Mouse (Mus musculus): ENCODE results near the gene Ctnna2.

Gene Ctnna2

GRCm38 (mm10) chr6:77175764-77176163 is 803.7 kb downstream of the Ctnna2 start:
- in situ Hi-C loops (cut with MboI, MseI) = no loop called here

DNA sequence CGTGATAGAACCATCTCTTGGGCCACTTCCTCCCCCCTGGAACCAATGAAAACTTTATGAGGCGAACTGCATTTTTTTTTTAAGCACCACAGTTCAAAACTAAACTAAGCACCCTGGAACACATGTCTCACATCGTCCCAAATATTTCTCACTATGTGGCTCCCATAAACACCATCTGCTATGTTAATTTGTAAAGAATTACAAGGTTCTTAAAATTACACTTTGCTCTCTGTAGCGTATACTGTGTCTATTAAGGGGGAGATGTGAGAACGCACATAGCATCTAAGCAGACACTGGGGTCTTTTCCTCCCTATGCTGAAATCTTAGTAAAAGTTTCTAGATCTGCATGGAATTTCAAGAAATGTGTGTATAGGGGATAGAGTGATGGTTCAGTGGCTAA is 822.5 kb downstream of the Ctnna2 start:
- in situ Hi-C loops (cut with MboI, MseI) = no loop called here

DNA sequence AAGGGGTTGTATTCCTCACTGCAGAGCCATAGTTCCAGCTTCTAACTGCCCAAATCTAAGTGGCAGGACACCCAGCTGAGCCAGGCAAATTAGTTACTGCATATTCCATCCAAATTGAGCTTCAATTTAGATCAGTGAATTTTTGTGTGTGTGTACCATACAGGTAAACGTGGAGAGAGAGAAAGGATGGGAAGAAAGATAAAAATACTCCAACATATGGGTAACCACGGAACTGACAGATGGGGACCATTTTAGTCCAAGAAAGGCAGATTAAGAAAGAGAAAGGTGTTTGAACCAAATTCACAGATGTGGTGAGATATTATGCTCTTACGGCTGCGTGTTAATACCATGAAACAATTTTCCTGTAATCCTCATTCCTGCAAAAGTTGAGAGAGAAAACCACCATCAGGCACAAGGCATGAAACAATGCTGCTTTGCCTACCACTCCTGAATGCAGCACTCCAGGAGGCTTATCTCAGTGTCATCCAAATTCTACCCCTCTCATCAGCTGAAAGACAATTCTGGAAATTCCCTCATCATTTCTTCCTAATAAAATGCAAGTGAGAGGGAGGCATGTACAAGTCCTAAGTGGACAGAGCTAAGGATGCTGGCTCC is 840.1 kb downstream of the Ctnna2 start:
- in situ Hi-C loops (cut with MboI, MseI) = no loop called here

DNA sequence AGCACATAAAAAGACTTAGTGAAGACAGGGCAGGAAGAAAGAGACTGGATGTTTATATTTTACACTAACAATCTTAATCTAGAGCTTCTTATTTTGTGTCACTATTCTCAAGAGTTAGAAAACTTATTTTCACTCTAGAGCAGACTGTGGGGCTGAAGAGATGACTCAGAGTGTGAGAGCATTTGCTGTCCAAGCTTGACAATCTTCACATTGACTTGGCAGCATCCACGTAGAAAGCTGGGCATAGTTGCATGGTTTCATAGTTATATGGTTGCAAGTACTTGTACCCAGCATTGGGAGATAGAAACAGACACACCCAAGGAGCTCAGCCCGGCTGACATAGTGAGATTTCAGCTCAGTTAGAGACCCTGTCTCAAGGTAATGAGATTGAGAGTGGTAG is 858.6 kb downstream of the Ctnna2 start:
- in situ Hi-C loops (cut with MboI, MseI) = no loop called here

GRCm38 (mm10) chr6:77120510-77120909 is 859.0 kb downstream of the Ctnna2 start:
- in situ Hi-C loops (cut with MboI, MseI) = no loop called here

DNA sequence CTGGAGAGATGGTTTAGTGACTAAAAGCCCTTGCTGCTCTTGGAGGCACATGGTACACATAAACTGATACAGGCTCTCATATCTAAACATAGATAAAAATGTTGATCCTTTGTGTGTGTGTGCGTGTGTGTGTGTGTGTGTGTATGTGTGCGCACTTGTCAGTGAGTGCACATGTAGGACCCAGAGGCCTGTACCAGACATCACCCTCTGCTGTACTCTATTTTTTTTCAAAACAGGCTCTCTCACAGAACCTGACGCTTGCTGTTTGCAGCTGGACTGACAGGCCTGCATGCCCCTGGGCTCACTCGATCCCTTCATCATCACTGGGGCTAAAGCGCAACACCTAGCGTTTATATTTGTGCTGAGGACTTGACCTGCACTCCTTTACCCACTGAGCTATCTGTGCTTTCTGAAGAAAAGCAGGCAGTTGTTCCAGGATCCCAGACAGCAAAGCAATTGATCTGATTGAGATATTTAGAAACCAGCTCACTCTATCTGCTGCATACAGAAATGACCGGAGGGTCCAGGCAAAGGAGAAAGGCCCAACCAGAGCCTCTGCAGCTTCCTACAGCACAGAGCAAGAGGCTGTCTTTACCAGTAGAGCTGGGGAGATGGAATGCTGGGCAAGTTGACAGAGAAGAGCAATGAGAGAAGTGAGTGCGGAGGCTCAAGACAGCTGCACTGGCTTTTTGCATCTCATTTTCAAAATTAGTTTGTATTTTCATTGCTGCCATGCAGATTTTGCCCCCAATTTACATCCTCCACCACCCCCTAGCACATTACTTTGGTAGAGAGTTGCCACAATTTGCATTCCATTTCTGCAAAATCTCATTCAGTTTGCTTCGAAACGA is 870.2 kb downstream of the Ctnna2 start:
- in situ Hi-C loops (cut with MboI, MseI) = no loop called here

DNA sequence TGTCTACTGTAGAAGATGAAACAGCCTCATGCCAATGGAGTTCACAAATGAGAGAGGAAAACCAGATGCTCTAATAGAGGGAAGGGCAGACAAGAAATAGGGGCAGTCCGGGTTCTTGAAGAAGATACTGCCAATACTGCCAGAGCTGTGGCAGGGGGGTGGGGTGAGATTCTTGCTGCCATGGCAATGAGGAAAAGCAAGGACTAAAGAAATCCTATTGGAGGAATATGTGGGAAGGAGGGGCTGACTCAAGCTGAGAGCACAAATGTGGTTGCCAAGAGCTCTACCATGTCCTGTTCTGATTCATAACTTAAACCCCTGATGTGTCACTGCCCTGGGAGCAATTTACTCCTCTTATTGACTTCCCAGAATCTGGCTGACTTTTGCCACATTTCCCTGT is 878.5 kb downstream of the Ctnna2 start:
- in situ Hi-C loops (cut with MboI, MseI) = no loop called here

- in situ Hi-C loops (cut with MboI, MseI) = no loop called here
Observed at GRCm38 (mm10) chr6:77098540-77098939, 881.0 kb downstream of the Ctnna2 start.

DNA sequence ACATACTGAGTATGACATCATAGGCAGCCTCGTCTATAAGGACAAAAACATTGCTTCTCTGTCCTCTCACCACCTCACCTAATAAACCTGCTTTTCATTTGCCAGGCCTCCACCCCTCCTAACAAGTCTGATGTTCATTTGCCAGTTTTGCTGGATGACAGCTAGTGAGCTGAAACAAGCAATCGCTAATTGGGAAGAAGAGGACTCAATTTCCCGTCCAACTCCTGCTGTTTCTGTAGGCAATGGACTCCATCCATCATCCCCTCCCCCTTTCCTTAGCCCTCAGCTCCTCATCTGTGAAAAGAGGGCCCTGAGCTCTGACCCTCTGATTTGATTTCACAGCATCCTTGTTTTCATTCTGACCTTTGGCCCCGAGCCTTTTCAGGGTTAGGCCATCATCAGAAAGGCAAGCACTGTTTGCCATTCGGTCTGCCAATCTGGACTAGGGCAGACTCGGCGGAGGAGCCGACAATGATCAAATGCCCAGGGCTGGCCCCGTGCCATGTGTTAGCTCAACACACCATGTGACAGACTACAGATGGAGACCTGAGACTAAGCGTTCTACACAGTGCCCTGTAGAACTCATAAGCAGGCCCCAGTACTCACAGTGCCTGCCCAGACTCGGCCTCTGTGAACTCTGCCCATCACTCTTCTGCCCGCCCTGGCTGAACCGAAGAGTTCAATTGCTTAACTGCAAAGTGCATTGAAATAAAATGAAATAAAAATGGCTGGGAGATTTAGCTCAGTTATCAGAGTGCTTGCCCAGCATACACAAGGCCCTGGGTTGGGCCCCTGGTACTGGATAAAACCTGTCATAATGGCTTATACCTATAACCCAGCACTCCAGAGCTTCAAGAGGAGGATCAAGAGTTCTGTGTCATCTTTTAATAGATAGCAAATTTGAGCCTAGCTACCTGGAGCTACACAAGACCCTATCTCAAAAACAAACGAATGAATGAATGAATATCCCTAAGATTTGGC is 903.8 kb downstream of the Ctnna2 start:
- in situ Hi-C loops (cut with MboI, MseI) = no loop called here

DNA sequence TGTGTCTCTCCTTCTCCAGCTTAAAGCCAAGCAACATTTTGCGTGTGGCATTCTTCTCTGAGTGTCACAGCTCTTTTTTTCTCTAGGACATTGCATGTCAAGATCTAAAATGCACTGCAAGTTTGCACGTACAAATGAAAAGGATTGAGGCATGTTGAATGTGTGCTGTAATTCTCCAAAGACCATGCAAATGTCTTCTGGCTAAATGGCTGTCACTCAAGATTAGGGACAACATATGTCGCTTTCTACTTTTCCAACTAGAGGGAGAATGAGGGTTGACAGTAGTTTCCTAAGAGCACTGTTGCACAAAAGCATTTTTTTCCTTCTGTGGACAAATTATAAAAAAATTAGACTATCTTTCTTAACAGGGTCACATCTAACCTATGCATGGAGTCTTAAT is 909.9 kb downstream of the Ctnna2 start:
- in situ Hi-C loops (cut with MboI, MseI) = no loop called here

- in situ Hi-C loops (cut with MboI, MseI) = no loop called here
Observed at GRCm38 (mm10) chr6:77050690-77051089, 928.8 kb downstream of the Ctnna2 start.

DNA sequence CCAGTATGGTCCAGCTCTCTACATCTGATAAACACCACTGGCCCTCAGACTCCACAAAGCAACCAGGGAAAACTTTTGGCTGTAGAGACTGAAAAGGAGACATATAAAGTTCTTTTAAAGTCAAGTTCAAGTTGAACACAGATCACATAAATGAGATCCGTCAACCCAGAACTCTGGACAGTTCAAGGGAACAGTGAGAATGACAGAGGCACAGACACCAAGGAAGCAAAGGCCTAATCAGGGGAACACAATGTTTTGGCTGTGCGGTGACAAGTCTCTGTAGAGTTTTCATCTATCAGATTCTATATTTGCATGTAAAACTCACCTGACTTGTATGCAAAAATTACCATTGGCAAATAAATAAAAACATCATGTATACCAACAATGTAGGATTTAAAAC is 929.3 kb downstream of the Ctnna2 start:
- in situ Hi-C loops (cut with MboI, MseI) = no loop called here

GRCm38 (mm10) chr6:77047568-77047967 is 931.9 kb downstream of the Ctnna2 start:
- in situ Hi-C loops (cut with MboI, MseI) = no loop called here

DNA sequence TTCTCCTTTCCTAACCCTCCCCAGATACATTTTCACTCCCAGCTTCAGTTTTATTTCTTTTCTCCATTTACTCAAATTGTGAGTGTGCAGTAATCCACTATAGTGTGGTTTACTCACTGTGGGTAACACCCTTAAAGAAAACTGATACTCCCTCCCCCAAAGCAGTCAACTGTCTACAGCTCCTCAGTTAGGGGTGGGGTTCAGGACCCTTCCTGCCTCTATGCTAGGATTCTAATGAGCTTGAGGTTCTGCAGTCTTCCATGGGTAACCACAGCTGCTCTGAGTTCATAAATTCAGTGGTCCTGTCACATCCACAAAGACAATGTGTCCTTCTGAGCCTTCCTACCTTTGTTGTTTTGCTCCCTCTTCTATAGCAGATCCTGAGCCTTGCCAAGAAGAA is 954.4 kb downstream of the Ctnna2 start:
- in situ Hi-C loops (cut with MboI, MseI) = no loop called here

GRCm38 (mm10) chr6:77013194-77013593 is 966.3 kb downstream of the Ctnna2 start:
- in situ Hi-C loops (cut with MboI, MseI) = no loop called here

GRCm38 (mm10) chr6:77011001-77011400 is 968.5 kb downstream of the Ctnna2 start:
- in situ Hi-C loops (cut with MboI, MseI) = no loop called here

DNA sequence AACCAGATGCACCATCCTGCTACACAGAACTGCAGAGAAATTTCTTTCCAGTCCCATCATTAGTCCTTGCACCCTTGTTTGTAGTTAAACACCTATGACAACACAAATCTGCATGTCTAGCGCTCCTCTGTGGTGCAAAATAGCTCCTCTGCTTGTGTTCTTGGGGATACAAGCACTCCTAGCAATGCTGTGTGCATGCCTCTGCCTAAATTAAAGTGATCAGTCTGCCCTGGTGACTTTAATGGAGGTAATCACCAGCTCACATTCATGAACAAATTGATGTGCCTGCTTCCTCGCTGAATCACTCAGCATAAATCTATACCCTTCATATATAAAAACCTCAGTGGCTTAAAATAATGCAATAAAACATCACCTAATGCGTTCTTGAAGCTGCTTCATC is 987.4 kb downstream of the Ctnna2 start:
- in situ Hi-C loops (cut with MboI, MseI) = no loop called here

- in situ Hi-C loops (cut with MboI, MseI) = no loop called here
Observed at GRCm38 (mm10) chr6:76984773-76985172, 994.7 kb downstream of the Ctnna2 start.

GRCm38 (mm10) chr6:76981651-76982050 is 997.8 kb downstream of the Ctnna2 start:
- in situ Hi-C loops (cut with MboI, MseI) = no loop called here

DNA sequence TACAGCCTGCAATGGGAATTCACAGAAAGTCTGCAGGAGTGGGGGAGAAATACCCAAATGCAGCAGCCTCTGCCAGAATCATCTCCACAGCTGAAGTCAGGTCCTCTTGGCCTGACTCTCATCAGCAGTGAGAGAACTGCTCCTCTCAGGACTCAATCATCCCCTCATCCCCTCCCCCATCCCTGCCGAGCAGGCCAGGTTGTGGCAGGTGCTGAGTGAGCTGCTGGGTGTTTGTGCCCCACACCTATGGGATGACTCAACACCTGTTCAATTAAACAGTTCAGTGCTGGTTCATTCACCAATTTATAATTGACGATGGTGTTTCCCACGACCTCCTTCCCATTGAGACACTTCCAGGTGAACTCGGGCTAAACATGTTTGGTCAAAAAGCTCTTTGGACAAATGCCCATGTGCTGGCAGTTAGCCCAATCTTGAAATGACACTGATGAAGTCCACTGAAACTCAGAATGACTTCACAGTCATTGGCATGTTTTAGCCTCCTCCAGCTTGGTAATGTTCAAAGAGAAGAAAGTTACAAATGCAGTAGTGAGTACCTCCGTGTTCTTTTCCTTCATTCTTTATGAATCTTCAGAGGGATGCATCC is 1000.1 kb downstream of the Ctnna2 start:
- in situ Hi-C loops (cut with MboI, MseI) = no loop called here

GRCm38 (mm10) chr6:76977817-76978216 is 1001.7 kb downstream of the Ctnna2 start:
- in situ Hi-C loops (cut with MboI, MseI) = no loop called here

DNA sequence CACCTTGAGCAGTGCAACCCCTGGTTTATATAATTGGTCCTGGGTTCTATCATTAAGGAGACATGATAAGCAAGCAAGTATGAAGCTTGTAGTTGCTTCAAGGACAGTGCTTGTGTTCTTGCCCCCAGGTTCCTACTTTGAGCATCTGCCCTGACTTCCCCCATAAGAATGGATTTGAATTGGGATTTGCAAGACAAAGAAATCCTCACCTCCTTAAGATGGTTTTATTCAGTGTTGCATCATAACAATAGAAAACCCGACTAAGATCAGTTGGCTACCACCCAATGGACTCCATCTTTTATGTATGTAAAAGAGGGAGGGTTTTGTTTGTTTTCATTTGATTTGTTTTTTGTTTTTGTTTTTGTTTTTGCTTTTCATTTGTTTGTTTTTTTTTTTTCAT is 1005.2 kb downstream of the Ctnna2 start:
- in situ Hi-C loops (cut with MboI, MseI) = no loop called here
